Mouse (Mus musculus) kidney, embryonic 14.5 days (tissue): ENCODE measurements around the gene Wnk2. TPM values are rescaled to one million over a fixed set of nuclear protein-coding genes. Genes with fewer than 3 reads are reported as not detected.

Source experiments
- ATAC-seq: fragments of 200-750 bp; cut with Nextera tagmentation; 2 replicates; pipeline ENCODE4 v1.8.0; 2017; ENCODE audit warnings: moderate number of reproducible peaks, mild to moderate bottlenecking, moderate TSS enrichment, moderate library complexity; ENCODE audit not compliant: low FRiP score, low TSS enrichment
- H3K27ac ChIP-seq: fragments of 300-500 bp; sonication (generic); 2 replicates; pipeline ENCODE4 v1.5.1; 2014; ENCODE audit warnings: low read depth, mild to moderate bottlenecking, low read length, moderate library complexity, mixed read lengths
- H3K27me3 ChIP-seq: fragments of 300-500 bp; sonication (generic); 2 replicates; pipeline ENCODE4 v1.6.1; 2014; ENCODE audit warnings: mild to moderate bottlenecking, low read length; ENCODE audit not compliant: control insufficient read depth, insufficient read depth
- H3K36me3 ChIP-seq: fragments of 300-500 bp; sonication (generic); 2 replicates; pipeline ENCODE4 v1.6.1; 2014; ENCODE audit warnings: low read length, mixed read lengths; ENCODE audit not compliant: control insufficient read depth, insufficient read depth
- H3K4me1 ChIP-seq: fragments of 300-500 bp; sonication (generic); 2 replicates; pipeline ENCODE4 v1.6.1; 2014; ENCODE audit warnings: low read length, mixed read lengths; ENCODE audit not compliant: control insufficient read depth, insufficient read depth
- H3K4me2 ChIP-seq: fragments of 300-500 bp; sonication (generic); replicated peaks from 2 replicates; pipeline ENCODE4 v1.6.1; 2014; ENCODE audit warnings: low read depth, mild to moderate bottlenecking, low read length
- H3K4me3 ChIP-seq: fragments of 300-500 bp; sonication (generic); 2 replicates; pipeline ENCODE4 v1.5.1; 2014; ENCODE audit warnings: mild to moderate bottlenecking, low read length
- H3K9ac ChIP-seq: fragments of 300-500 bp; sonication (generic); 2 replicates; pipeline ENCODE4 v1.6.1; 2014; ENCODE audit warnings: low read depth, mild to moderate bottlenecking, low read length, moderate library complexity
- H3K9me3 ChIP-seq: fragments of 300-500 bp; sonication (generic); 2 replicates; pipeline ENCODE4 v1.6.1; 2016; ENCODE audit warnings: low read length; ENCODE audit not compliant: control insufficient read depth
- WGBS: fragments of 180-500 bp; shearing (Covaris S2); extraction: QIAGEN DNeasy Blood & Tissue Kit; methylation state at CpG from one replicate; pipeline ENCODE4 v1.1.7; 2014; 5-methylcytosine and 5-hydroxymethylcytosine counted together
- polyA plus RNA-seq: library from polyadenylated mRNA; unstranded; fragments of >200 nt; fragmentation: Nextera tagmentation; extraction: Ambion mirVana; gene quantifications from 2 replicates; pipeline ENCODE4 v1.2.1, GENCODE M21; 2014

Gene Wnk2
- polyA plus RNA-seq, 1 experiment from 2014 or later, result 1.7 TPM

GRCm38 (mm10) chr13:49036436-49036835, 111.4 kb downstream of the Wnk2 start:
- Histone ChIP-seq H3K4me3 (no peak overlapping the region), H3K4me1 (peaks cover 3% of the 10 kb centered on the region; the same call in 1 of the 2 replicates), H3K9ac (no peak overlapping the region), H3K27ac (no peak overlapping the region), H3K36me3 (no peaks in the 10 kb centered on the region), H3K9me3 (no peaks in the 10 kb centered on the region), H3K27me3 (no peaks in the 10 kb centered on the region), H3K4me2 (no peak overlapping the region)
- ATAC-seq, result no peak
- 89% methylated on average over 4 of the region's 4 CpGs for WGBS

- no peak overlapping the region for H3K27ac ChIP-seq
- H3K27me3 ChIP-seq, result no peaks in the 10 kb centered on the region
- H3K36me3 ChIP-seq, result no peaks in the 10 kb centered on the region
- H3K4me1 ChIP-seq, result no peaks in the 10 kb centered on the region
- H3K4me3 ChIP-seq, result no peak overlapping the region
- H3K4me2 ChIP-seq, result no peak overlapping the region
- ATAC-seq, result no peak
- H3K9me3 ChIP-seq, result peaks cover 4% of the 10 kb centered on the region; the same call in 1 of the 2 replicates
- no peak overlapping the region for H3K9ac ChIP-seq
- WGBS, result 77% methylated on average over 2 of the region's 2 CpGs
Measured at GRCm38 (mm10) chr13:49031029-49031428, 116.8 kb downstream of the Wnk2 start.

- H3K4me3 ChIP-seq, result no peak overlapping the region
- no peak for ATAC-seq
- no peaks in the 10 kb centered on the region for H3K4me1 ChIP-seq
- H3K36me3 ChIP-seq, result no peaks in the 10 kb centered on the region
- peaks cover 4% of the 10 kb centered on the region; the same call in 1 of the 2 replicates for H3K9me3 ChIP-seq
- no peak overlapping the region for H3K27ac ChIP-seq
- no peak overlapping the region for H3K9ac ChIP-seq
- H3K27me3 ChIP-seq, result no peaks in the 10 kb centered on the region
- 70% methylated on average over 8 of the region's 8 CpGs for WGBS
- H3K4me2 ChIP-seq, result no peak overlapping the region
Measured at GRCm38 (mm10) chr13:49028757-49029539, 118.9 kb downstream of the Wnk2 start.

GRCm38 (mm10) chr13:49027057-49027456, 120.8 kb downstream of the Wnk2 start:
- no peak overlapping the region for H3K4me3 ChIP-seq
- H3K36me3 ChIP-seq, result no peaks in the 10 kb centered on the region
- no peaks in the 10 kb centered on the region for H3K27me3 ChIP-seq
- whole genome bisulfite sequencing, result 78% methylated on average over 8 of the region's 8 CpGs
- no peak overlapping the region for H3K9ac ChIP-seq
- peaks cover 4% of the 10 kb centered on the region; the same call in 1 of the 2 replicates for H3K9me3 ChIP-seq
- no peaks in the 10 kb centered on the region for H3K4me1 ChIP-seq
- ATAC-seq, result no peak
- H3K4me2 ChIP-seq, result no peak overlapping the region
- H3K27ac ChIP-seq, result no peak overlapping the region

GRCm38 (mm10) chr13:49025521-49025920, 122.3 kb downstream of the Wnk2 start:
- no peaks in the 10 kb centered on the region for H3K4me1 ChIP-seq
- 21% methylated on average over 1 of the region's 1 CpGs for WGBS
- no peak overlapping the region for H3K9ac ChIP-seq
- H3K36me3 ChIP-seq, result no peaks in the 10 kb centered on the region
- H3K4me2 ChIP-seq, result no peak overlapping the region
- no peaks in the 10 kb centered on the region for H3K9me3 ChIP-seq
- no peak overlapping the region for H3K4me3 ChIP-seq
- H3K27ac ChIP-seq, result no peak overlapping the region
- no peak for ATAC-seq
- H3K27me3 ChIP-seq, result no peaks in the 10 kb centered on the region

- no peak overlapping the region for H3K9ac ChIP-seq
- H3K4me3 ChIP-seq, result no peak overlapping the region
- H3K9me3 ChIP-seq, result no peaks in the 10 kb centered on the region
- ATAC-seq, result no peak
- no peaks in the 10 kb centered on the region for H3K27me3 ChIP-seq
- H3K36me3 ChIP-seq, result no peaks in the 10 kb centered on the region
- 8% methylated on average over 11 of the region's 12 CpGs for WGBS
- peaks cover 3% of the 10 kb centered on the region; the same call in 1 of the 2 replicates for H3K4me1 ChIP-seq
- no peak overlapping the region for H3K4me2 ChIP-seq
- no peak overlapping the region for H3K27ac ChIP-seq
Measured at GRCm38 (mm10) chr13:49024763-49025162, 123.1 kb downstream of the Wnk2 start.

GRCm38 (mm10) chr13:49021693-49022092, 126.1 kb downstream of the Wnk2 start:
- H3K4me2 ChIP-seq, result no peak overlapping the region
- no peak overlapping the region for H3K4me3 ChIP-seq
- no peak for ATAC-seq
- H3K9me3 ChIP-seq, result peaks cover 2% of the 10 kb centered on the region; the same call in 1 of the 2 replicates
- H3K9ac ChIP-seq, result no peak overlapping the region
- no peak overlapping the region for H3K27ac ChIP-seq
- H3K4me1 ChIP-seq, result peaks cover 3% of the 10 kb centered on the region; the same call in 1 of the 2 replicates
- 64% methylated on average over 3 of the region's 3 CpGs for WGBS
- H3K36me3 ChIP-seq, result no peaks in the 10 kb centered on the region
- H3K27me3 ChIP-seq, result no peaks in the 10 kb centered on the region

- 59% methylated on average over 5 of the region's 5 CpGs for WGBS
- peaks cover 17% of the 10 kb centered on the region for H3K4me1 ChIP-seq
- H3K9ac ChIP-seq, result no peak overlapping the region
- peaks cover 2% of the 10 kb centered on the region; the same call in 1 of the 2 replicates for H3K9me3 ChIP-seq
- no peak overlapping the region for H3K4me3 ChIP-seq
- no peak overlapping the region for H3K4me2 ChIP-seq
- no peak for ATAC-seq
- no peaks in the 10 kb centered on the region for H3K36me3 ChIP-seq
- H3K27me3 ChIP-seq, result no peaks in the 10 kb centered on the region
- H3K27ac ChIP-seq, result no peak overlapping the region
Measured at GRCm38 (mm10) chr13:49020152-49020551, 127.7 kb downstream of the Wnk2 start.

GRCm38 (mm10) chr13:49017375-49017774, 130.4 kb downstream of the Wnk2 start:
- ATAC-seq, result no peak
- Histone ChIP-seq H3K4me3 (no peak overlapping the region), H3K4me2 (no peak overlapping the region), H3K9me3 (peaks cover 2% of the 10 kb centered on the region; the same call in 1 of the 2 replicates), H3K27me3 (no peaks in the 10 kb centered on the region), H3K36me3 (no peaks in the 10 kb centered on the region), H3K4me1 (peaks cover 17% of the 10 kb centered on the region), H3K9ac (no peak overlapping the region), H3K27ac (no peak overlapping the region)
- 94% methylated on average over 1 of the region's 1 CpGs for WGBS
